Mouse (Mus musculus) G1E (cell line): ENCODE measurements around the gene Spa17.

Source experiments
- CTCF ChIP-seq: IDR thresholded peaks from 2 replicates; pipeline ENCODE4 v1.5.1; 2012; ENCODE audit warnings: low read depth, low read length, inconsistent platforms, mixed read lengths
- GATA1 ChIP-seq: IDR thresholded peaks from 2 replicates; pipeline ENCODE4 v1.6.1; 2012; ENCODE audit warnings: borderline replicate concordance, low read length, inconsistent platforms, mixed read lengths
- GATA2 ChIP-seq: IDR thresholded peaks from 2 replicates; pipeline ENCODE4 v1.6.1; 2012; ENCODE audit warnings: low read depth, low read length, inconsistent platforms, borderline replicate concordance
- POLR2AphosphoS5 ChIP-seq: IDR thresholded peaks from 2 replicates; pipeline ENCODE4 v1.6.1; 2012; ENCODE audit warnings: low read depth, low read length, inconsistent platforms; ENCODE audit not compliant: insufficient replicate concordance
- TAL1 ChIP-seq: conservative IDR thresholded peaks from 2 replicates; pipeline ENCODE4 v1.6.1; 2012; ENCODE audit warnings: low read depth, low read length, inconsistent platforms, mixed read lengths

DNA sequence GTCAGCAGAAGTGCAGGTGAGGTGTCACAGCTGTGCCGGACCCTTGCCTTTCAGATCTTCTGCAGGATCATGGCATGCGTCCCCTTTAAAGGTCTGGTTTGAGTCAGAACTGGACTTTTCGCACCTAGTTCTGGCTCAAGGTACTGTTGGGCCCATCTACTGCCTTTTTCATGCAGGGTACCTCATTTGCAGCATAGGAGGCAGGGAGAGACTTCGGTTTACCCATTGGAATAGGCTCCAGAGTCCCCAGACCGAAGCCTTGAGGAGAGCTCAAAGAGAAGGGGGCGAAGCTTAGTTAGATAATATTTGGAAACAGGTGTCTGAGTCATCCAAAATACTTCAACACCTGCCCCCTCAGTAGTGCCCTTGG lies 374 bp upstream of the Spa17 start:
- TF ChIP-seq CTCF (no peak), TAL1 (no peak), POLR2AphosphoS5 (no peak), GATA1 (no peak), GATA2 (no peak)
